Mouse (Mus musculus) layer of hippocampus, postnatal 36 days (tissue): ENCODE results near the gene Tmem176a. TPM values are rescaled to one million over a fixed set of nuclear protein-coding genes. Genes with fewer than 3 reads are reported as not detected.
"Not testable (repeated sequence)": the region's sequence is repeated elsewhere in the genome, so short reads cannot be mapped to it uniquely, and the experiment has no call there.

Experiments used
- DNase-seq, 2 experiments: peaks; one replicate each; pipeline ENCODE4 v3.0.0; 2022
- total RNA-seq, 2 experiments: library from RNA; stranded (reverse); gene quantifications; 2 replicates each; pipeline ENCODE4 v1.2.3; 2021

The Tmem176a gene
- 10 to 100 TPM; 24.3 to 24.9 TPM for total RNA-seq

GRCm38 (mm10) chr6:48840371-48840969 is at the start of gene Tmem176a:
Tmem176a (plus strand) TSS chr6:48840919.
- DNase-seq, result peak in 1 of 2 experiments; percentile 6

GRCm38 (mm10) chr6:48801897-48802296 is 38.8 kb upstream of the Tmem176a start:
- DNase-seq, result no peak

GRCm38 (mm10) chr6:48803406-48804051 is 37.2 kb upstream of the Tmem176a start:
- no peak for DNase-seq

- DNase-seq, result no peak
Observed at GRCm38 (mm10) chr6:48804346-48804745, 36.4 kb upstream of the Tmem176a start.

- no peak for DNase-seq
Observed at GRCm38 (mm10) chr6:48806746-48807145, 34.0 kb upstream of the Tmem176a start.

GRCm38 (mm10) chr6:48809494-48810219 is 31.1 kb upstream of the Tmem176a start:
- no peak for DNase-seq

GRCm38 (mm10) chr6:48815013-48815412 is 25.7 kb upstream of the Tmem176a start:
- DNase-seq, result no peak

- peak; percentile 35 to 39 for DNase-seq
Observed at GRCm38 (mm10) chr6:48817815-48818214, 22.9 kb upstream of the Tmem176a start.

GRCm38 (mm10) chr6:48821991-48822785 is 18.5 kb upstream of the Tmem176a start:
- DNase-seq, result not testable (repeated sequence)

- no peak for DNase-seq
Observed at GRCm38 (mm10) chr6:48825016-48825415, 15.7 kb upstream of the Tmem176a start.

- no peak for DNase-seq
Observed at GRCm38 (mm10) chr6:48828976-48829375, 11.7 kb upstream of the Tmem176a start.

- no peak for DNase-seq
Observed at GRCm38 (mm10) chr6:48829651-48830050, 11.1 kb upstream of the Tmem176a start.

- DNase-seq, result no peak
Observed at GRCm38 (mm10) chr6:48830241-48830640, 10.5 kb upstream of the Tmem176a start.

GRCm38 (mm10) chr6:48831141-48831540 is 9.6 kb upstream of the Tmem176a start:
- DNase-seq, result no peak

- no peak for DNase-seq
Observed at GRCm38 (mm10) chr6:48832426-48832825, 8.3 kb upstream of the Tmem176a start.

GRCm38 (mm10) chr6:48833515-48833914 is 7.2 kb upstream of the Tmem176a start:
- no peak for DNase-seq

- DNase-seq, result no peak
Observed at GRCm38 (mm10) chr6:48835241-48835640, 5.5 kb upstream of the Tmem176a start.

- DNase-seq, result no peak
Observed at GRCm38 (mm10) chr6:48836146-48836545, 4.6 kb upstream of the Tmem176a start.

GRCm38 (mm10) chr6:48837516-48837915 is 3.2 kb upstream of the Tmem176a start:
- DNase-seq, result no peak

- no peak for DNase-seq
Observed at GRCm38 (mm10) chr6:48838321-48839080, 2.2 kb upstream of the Tmem176a start.

- DNase-seq, result peak; percentile 77 to 88
Observed at GRCm38 (mm10) chr6:48840973-48841625, 380 bp downstream of the Tmem176a start, which contains the start of gene Tmem176b. Tmem176b (minus strand) TSS chr6:48841496.
